Mouse (Mus musculus) c-Kit-negative CD71-positive TER-119-positive erythroid progenitor cells, embryonic 14.5 days (primary cell): ENCODE measurements around the gene Atp6v1g2.

Experiments used
- DNase-seq: peaks from one replicate; pipeline ENCODE4 v3.0.0-alpha.2; 2013; ENCODE audit warnings: low read depth, low spot score

The Atp6v1g2 gene

DNA sequence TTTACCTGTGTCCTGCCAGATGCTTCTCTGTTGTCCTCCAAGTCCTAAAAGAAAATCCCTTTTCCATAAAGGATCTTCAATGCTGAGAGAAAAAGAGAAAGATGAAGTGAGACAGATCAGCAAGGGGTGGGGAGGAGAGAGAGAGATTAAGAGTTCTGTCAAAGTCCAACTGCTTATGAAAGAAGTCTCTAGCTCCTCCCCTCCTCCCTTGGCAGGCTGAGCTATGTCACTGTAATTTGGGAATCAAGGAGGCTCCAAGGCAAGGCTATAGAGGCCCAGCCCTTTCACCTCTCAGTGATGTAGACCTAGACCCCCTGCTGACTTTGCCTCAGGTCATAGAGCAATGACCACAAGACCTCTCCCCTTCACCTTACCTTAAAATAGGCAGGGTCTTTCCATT lies 52.0 kb downstream of the Atp6v1g2 start:
- DNase-seq: no peak
